Mouse (Mus musculus): ENCODE measurements around the gene C330007P06Rik.
"Not testable (repeated sequence)": the region's sequence is repeated elsewhere in the genome, so short reads cannot be mapped to it uniquely, and the experiment has no call there.

Gene C330007P06Rik

DNA sequence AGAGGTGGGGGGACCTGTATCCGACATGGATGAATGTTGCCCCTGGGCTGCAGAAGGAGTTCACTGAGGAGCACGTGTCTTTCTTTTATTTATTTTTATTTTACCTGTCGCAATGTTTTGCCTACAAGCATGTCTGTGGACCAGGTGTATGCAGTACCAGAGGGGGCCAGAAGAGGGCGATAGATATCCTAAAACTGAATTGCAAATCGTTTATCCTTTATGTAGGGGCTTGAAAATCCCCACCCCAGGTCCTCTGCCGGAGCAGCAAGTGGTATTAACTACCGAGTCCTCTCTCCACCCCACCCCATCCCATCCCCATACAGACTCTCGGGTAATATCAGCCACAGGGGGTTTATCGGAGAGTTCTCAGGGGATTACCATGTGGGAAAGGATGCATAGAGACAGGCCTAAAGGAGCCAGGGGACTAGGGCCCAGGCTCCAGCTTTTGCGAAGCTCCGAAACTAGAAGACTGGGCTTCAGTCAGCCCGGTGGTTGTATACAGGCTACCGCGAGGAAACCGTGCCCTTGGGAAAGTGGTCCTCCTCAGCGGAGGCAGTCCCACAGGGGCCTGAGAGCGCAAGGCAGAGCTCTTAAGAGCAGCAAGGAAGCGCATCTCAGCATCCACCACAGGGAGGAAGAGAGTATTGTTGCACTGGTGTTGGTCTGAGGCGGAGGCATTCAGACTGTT, 40.4 kb downstream of the C330007P06Rik start:
- DNase-seq = peak; percentile 61 to 71

DNA sequence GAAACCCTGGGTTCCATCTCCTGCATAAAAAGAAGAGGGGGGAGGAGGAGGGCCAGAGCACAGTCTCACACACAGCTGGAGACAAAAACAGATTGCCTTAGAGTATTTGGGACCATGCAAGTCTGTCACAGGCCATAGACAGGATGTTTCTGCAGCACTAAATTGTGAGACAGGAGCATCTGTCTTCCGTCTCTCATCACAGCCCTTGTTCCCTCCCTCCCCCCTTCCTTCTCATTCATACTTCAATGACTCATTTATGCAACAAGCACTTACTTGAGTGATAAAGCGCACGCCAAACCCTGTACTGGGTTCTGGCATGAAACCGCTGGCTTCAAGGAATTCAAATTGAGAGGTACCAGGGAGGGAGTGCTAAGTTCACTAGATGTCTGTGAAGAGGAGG, 42.3 kb downstream of the C330007P06Rik start:
- no peak for DNase-seq

DNA sequence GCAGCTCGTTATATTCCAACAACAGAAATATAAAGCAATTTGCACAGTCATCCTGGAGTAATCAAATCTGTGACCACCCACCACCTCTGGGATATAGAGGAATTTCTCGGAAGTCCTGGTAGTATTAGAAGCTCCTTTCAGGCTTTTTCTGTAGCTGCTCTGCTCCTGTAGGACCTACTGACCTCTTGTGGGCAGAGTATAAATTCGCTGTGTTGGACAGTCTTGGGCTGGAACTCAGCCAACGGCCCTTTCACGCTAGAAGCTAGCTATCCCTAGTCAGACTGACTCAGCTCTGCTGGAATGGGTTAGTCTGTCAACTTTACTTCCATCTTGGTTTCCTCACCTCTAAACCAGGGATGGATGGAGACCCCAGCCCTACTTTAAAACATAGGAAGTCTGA, 43.6 kb downstream of the C330007P06Rik start:
- no peak for DNase-seq

DNA sequence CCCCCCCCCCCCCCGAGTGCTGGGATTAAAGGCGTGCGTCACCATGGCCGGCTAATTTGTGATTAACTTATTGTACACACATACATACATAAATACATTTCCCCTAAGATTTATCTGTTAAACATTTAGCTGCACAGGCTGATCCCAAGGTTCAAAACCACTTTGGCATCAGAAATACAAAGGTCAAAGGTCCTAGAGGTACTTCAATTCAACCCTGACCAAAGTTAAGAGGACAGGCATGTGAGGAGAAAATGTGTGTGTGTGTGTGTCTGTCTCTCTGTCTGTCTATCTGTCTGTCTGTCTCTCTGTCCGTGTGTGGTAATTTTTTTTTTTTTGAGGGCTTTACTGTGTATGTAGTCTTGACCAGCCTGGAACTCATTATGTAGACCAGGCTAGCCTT, 47.0 kb downstream of the C330007P06Rik start:
- DNase-seq = no peak

DNA sequence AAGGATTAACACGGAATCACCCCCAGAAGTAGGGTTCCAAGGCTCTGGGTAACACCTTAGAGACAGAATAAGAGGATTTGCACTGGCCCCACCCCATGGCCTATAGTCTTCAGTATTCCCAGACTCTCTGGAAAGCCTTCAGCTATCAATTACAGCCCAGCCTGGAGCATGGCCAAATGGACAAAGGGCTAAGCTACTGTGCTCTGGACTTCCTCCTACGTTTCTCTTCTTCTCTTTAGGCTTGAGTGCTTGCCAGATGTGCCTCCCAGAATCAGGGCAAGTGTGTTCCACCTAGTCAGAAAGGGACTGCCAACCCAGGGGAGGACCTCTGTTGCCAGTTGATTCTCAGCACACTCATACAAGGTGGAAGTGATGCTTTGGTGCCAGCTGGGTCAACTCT, 48.9 kb downstream of the C330007P06Rik start:
- no peak for DNase-seq

DNA sequence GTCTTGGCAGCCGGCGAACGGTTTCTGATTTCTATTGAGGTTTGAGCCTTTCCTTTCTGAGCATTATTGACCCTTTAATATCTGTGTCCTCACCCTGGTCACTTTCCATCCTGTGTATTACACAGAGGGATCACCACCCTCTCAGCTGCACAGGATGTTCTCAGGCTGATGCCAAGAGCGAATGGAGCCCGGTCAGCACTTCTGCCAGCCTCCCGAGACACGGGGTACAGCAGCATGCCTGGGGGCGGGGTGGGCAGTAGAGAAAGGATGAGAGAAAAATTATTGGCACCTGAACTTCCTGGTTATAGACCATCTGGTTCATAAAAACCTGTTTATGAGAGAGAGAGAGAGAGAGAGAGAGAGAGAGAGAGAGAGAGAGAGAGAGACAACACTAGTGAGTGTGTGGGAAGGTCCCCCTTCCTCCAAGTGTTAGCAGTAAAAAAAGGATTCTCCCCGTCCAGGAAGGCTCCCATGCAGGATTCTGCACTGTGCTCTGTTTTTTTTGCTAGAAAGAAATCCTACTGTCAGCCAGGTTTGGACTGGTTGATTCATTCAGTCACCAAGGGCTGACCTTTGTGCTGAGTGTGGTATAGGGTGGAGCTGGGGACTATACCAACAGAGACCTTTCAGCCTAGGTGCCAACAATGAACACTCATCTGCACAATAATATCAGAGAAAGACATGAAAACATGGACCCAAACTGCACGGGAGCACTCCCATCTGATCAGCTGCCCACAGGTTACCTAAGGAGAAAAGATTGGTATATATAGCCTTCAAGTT, 49.8 kb downstream of the C330007P06Rik start:
- DNase-seq = no peak

DNA sequence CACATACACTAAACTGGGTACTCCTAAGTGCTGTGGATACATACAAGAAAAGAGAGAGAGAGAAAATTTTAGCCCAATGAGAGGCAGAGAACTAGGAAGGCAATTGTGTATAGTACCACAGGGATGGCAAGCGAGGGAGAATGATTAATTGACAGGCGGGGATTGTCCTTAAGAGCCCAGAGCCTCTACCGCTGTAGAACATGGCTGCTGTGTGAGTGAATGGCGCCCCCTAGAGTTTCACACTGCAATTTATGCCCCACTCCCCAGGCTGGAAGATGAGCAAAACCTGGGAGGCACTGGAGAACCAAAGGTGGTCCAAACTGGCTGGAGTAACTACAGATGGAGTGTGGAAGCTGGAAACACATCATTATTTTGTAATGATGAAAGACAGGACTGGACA, 53.7 kb downstream of the C330007P06Rik start:
- DNase-seq = peak; percentile 34 to 41

DNA sequence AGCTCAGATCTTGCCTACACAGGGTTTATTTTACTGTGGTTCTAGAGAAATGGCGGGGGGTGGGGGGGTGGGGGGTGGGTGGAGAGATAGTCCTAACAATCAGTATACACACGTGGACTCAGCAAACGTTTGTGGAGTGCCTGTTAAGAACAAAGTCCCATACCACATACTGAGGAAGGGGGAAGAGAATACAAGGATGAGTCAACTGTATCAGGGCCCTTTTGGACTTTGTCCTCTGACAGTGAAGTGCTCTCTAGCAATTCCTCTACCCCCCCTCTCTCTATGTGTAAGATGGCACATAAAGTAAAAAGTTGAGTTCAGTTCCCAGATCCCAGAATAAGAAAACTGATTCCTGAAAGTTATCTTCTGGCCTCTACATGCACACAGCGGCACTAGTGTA, 54.3 kb downstream of the C330007P06Rik start:
- no peak for DNase-seq

DNA sequence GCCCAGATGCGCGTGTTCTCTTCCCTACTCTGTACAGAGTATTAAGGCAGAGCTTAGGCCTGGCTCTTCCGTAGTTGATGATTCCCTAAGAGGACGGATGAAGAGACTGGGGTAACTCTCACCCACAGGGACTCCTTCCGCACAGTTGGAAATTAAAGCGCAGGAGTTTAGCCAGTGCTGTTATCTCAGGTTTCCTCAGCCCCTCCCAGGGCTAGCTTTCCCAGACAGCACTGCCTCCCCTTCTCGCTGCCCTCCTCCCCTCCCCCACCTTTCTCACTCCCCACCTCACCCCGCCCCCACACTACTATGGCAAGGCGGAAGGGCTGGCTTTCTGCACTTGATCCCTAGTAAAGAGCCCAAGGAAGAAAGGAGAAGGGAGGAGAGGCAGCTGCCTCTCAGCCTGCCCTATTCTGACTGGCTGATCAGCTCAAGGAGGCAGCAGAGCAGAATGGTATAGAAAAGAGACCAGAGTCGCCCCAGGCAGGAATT, 56.9 kb downstream of the C330007P06Rik start:
- no peak for DNase-seq

DNA sequence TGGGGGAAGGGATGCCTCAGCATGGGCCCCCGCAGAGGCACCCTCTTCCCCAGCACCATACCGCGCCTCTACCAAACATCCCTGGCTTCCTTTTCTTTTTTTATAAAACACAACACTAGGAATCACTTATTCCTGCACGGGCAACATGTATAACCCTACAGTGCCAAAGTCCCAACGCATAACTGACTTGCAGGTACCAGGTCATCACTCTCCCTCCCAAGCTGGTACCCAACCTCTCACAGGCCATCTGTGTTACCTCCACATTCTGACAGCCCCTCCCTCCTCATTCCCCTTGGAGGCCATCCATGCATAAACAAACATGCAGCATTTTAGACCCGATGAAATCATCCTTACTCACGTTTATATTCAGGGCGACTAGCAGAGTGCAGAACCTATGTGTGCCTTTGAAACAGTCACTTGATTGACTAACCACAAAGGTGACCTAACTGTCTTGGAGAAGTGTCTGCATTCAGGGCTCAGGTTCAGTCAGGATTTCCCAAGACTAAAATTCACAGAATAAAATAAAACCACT, 57.5 kb downstream of the C330007P06Rik start:
- no peak for DNase-seq

DNA sequence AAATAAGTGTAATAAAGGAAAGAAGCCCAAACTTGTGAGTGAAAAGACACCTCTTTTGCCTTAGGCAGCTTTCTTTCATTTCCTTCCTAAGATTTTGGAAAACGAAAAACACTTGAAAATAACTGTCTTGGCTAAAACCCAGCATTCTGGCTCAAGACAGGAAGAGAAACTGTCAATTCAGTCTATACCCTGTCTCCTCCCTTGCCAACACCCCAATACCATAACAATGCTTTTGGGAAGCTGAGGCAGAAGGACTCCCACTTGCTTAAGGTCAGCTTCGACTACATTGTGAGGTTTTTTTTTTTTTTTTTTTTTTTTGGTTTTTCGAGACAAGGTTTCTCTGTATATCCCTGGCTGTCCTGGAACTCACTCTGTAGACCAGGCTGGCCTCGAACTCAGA, 58.5 kb downstream of the C330007P06Rik start:
- DNase-seq = no peak

DNA sequence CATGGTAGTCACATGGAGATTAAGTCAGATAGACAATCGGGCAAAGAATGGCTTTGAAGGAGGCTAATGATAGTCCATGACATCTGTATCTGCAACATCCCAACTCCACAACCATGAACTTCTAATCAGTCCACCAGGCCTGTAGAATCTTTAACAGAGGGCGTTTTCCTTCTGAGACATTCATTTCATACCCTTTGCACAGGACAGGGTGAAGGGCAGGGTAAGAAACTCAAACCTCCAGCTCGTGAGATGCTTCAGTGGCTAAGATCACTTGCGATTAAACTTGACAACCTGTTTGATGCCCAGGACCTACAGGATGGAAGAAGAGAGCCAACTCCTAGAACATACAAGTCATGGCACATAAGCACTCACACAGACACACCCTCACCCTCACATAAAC, 58.9 kb downstream of the C330007P06Rik start:
- DNase-seq = no peak

DNA sequence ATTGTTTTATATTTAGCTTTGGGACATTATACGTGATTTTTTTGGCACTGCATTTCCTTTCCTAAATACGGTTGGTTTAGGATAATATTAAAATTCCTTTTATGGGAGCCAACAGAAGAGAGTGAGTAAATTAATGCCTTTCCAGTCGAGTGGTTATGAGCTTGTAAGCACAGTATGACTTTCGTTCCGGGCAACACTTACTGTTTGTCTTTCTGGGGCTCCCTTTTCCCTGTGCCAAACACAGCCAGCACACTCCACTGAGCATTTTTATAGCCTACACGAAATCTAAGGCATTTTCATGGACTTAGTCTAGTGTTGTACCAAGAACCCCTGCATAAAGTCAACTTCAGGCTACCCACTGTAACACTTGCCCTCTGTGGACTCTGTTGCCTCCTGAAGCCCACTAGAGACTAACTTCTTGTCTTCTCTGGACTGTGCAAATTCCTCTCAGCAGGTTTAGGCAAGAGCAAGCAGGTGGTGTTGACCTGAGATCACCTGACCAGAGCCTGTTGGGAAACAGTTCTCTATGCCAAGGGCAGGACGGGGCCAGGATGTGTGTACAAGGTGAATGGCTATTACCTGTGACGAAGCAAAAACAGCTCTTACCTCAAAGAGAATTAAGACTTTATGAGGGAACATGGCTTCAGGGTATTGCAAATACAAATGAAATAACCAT, 59.6 kb downstream of the C330007P06Rik start:
- no peak for DNase-seq

DNA sequence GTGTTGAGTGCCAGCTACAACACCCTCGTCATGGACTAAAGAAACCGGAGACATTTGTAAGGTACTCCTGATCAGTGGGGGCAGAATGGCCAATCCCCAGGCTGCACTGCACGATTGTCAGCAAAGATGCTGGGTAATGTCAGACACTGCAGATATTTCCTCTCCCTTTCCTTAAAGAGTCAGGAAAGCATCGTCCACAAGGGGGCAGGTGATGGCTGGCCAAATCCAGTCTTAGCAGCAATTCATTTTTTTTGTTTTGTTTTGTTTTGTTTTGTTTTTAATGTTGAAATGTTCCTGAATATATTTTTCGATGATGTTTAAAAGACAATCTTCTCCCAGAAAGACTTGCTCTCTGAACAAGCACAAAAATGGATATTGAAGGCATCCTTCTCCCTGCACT, 62.5 kb downstream of the C330007P06Rik start:
- DNase-seq = peak; percentile 9 to 17

DNA sequence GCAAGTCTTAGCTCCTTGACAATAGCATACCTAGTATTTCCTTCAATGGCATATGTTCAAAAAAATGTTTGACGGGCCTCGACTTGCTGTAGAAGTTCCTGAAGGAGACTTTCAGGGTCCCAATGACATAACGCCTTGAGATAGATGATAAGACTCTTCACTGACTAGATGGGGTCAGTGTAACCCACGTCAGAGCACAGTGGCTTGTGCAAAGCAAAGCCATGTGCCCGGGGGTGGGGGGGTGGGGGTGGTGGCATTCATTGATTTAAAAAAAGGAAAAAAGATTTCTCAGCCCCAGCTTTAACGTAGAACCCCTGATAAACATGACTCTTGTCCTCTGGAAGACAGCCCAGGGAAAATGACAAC, 65.6 kb downstream of the C330007P06Rik start:
- DNase-seq = no peak

DNA sequence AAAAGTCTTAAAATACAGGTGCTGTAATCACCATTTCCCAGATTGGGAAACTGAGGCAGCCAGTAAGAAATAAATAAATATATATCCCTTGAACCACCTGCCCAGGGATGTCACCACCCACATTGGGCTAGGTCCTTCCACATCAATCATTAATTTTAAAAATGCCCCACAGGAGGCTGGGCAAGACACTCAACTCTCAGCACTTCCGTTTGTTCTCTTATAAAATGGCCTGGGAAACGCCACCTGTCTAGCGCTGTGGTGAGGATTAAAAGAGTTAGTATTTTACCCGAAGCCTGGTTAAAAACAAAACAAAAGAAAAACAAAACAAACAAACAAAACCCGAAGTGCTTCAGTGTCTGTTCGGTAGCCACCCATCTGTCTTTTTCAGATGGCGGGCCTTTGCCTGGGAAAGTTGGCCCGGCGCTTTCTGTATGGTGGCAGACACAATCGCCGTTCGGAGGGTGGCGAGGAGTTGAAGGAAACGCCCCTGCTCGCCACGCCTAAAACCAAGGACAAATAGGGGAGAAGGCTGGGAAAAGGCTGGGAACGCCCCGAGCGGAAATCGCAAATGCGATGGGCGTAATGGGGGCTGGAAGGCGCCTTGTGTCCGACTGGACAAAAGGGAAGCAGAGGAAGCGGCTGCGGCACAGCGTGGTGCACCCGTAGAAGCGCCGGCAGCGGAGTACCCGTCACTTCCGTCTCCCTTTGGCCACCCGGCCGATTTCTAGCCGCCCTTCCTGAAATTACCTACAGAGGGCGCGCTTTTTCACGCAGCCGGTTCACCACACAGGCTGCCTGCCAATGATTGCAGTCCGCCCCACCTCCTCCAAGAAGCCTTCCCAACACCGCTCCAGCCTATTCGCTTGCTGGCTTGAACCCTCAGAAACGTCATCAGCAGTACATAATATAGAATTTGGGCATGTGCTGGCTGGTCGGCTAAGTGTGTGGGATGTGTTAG, 66.3 kb downstream of the C330007P06Rik start:
- DNase-seq = peak; percentile 84

DNA sequence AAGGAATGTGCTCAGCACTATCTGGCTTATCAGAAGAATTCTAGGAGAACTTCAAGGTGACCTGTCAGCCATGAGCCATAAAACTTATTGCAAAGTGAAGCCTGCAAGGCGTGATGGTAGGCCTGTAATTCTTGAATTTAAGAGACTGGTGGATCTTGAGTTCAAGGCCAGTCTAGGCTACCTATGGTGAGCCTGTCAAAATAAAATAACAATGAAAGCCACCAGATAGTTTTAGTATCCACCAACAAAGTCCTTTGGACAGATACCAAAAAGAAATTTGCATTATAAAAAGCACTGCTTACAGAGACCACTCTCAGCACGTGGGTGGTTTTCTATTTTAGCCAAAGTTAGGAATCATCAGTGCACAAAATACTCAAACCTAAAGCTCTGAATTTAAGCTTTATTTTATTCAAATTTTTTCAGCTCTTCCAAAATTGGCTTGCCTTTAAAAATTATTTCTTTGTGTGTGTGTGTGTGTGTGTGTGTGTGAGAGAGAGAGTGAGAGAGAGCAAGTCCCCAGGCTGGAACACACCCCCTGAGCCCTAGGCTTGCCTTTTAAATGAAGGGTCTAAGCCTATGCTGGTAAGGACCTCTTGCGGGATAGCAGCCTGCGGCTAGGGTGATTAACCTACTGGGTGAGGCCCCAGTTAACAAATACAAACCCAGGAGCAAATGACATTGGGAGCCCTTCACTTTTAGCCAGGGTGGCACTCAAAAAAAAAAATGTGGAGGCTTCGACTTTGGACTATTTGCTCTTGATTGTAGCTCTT, 68.3 kb downstream of the C330007P06Rik start:
- DNase-seq = no peak

DNA sequence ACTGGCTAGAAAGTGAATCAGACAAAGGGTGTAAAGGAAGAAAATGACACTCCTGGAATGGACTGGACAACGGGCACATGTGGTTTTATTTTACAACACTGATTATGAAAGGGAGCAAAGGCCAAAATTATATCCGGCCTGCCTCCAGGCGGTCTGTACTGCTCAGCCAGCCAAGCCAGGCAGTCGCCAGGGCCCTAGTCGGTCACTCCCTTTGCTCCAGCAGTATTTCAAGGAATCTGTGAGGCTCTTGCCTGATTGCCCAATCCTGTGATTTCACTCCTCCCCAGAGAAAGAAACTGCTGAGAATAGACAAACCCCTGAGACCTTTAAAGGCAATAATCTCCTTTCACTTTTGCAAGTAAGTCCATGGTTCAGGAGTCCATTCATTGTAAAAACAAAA, 69.7 kb downstream of the C330007P06Rik start:
- DNase-seq = no peak

DNA sequence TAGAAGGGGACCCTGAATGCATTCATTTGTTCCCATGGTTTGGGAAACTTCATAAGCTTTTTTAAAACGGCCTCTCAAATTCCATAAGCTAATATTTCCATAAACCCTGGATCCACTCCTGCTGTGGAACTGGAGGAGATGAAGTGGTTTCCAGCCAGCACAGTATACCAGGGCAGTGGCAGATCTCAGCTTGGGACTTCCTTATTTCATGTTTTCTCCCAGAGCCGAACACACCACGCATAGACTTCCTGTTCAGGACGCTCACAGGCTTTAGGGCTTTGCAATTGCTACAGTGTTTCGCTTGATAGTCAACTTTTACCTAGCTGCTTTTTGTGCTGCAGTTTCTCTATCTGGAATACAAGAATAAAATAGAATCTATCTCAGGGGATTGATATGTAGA, 70.7 kb downstream of the C330007P06Rik start:
- DNase-seq = peak; percentile 6 to 7

DNA sequence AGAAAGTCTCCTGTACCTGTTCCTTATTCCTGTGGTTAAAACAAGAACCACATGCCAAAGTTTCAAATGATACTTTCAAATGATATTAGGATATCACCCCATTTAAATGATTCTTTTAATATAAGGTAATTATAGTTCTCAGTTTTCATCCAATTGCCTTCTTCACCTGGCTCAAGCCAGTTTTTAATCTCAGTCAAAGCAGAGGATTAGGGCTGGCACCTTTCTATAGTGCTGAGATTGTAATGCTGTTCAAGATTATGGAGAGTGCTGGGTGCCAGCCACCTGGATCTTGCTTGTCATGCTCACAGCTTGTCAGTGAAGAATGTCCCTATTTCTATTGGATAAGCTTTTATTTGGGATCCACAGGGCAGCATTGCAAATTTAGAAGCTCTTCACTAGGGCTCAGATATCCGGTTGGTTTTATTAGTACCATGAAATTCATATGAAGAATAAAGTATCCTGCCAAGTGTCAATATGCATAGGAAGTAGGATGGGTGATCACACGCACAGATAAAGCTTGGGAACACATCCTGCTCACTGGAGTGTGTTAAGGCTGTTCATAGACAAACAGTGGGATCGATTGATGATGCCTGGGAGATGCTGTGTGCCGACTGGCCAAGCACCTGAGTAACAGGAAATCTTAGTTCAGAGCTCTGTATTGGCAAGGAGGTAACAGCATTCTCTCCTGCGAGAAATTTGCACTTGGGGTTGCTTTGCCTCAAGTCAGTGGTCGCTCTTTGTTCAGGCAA, 74.6 kb downstream of the C330007P06Rik start:
- no peak for DNase-seq

DNA sequence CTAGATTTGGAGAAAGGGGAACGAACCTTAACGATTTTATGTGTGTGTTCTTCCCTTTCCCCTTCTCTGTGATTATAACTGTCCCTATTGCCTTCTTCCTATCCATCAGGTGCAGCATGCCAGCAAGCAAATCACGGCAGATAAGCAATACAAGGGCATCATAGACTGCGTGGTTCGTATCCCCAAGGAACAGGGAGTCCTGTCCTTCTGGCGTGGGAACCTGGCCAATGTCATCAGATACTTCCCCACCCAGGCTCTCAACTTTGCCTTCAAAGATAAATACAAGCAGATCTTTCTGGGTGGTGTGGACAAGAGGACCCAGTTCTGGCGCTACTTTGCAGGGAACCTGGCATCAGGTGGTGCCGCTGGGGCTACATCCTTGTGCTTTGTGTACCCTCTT, 77.2 kb downstream of the C330007P06Rik start:
- not testable (repeated sequence) for DNase-seq
